Mouse (Mus musculus) ES-Bruce4 (cell line): ENCODE data around the gene 1700088E04Rik. TPM values are rescaled to one million over a fixed set of nuclear protein-coding genes. Genes with fewer than 3 reads are reported as not detected.
A peak's percentile ranks its signal among the peaks of the same experiment; 100 is the strongest.

Experiments
- H3K27ac ChIP-seq: 2 replicates; pipeline ENCODE4 v1.5.1; 2012; ENCODE audit warnings: low read length, inconsistent platforms; ENCODE audit not compliant: insufficient read depth
- H3K27me3 ChIP-seq: 2 replicates; pipeline ENCODE4 v1.6.1; 2012; ENCODE audit warnings: mild to moderate bottlenecking, low read length, inconsistent platforms; ENCODE audit not compliant: control insufficient read depth, poor library complexity, insufficient read depth, severe bottlenecking
- H3K36me3 ChIP-seq: 2 replicates; pipeline ENCODE4 v1.6.1; 2012; ENCODE audit warnings: inconsistent platforms, mild to moderate bottlenecking, low read length, moderate library complexity; ENCODE audit not compliant: control insufficient read depth, poor library complexity, insufficient read depth, severe bottlenecking
- H3K4me1 ChIP-seq: one replicate; pipeline ENCODE4 v1.8.1; 2011; ENCODE audit warnings: low read length; ENCODE audit not compliant: control insufficient read depth, insufficient read depth
- H3K4me3 ChIP-seq: 2 replicates; pipeline ENCODE4 v1.5.1; 2011; ENCODE audit warnings: low read depth, mild to moderate bottlenecking, low read length
- H3K9ac ChIP-seq: 2 replicates; pipeline ENCODE4 v1.6.1; 2012; ENCODE audit warnings: low read depth, mild to moderate bottlenecking, inconsistent platforms; ENCODE audit not compliant: poor library complexity, severe bottlenecking
- H3K9me3 ChIP-seq: replicated peaks from 2 replicates; pipeline ENCODE4 v1.6.1; 2012; ENCODE audit warnings: mild to moderate bottlenecking, low read length, inconsistent platforms; ENCODE audit not compliant: control insufficient read depth, poor library complexity, insufficient read depth, severe bottlenecking
- CTCF ChIP-seq: IDR thresholded peaks from one replicate; pipeline ENCODE4 v1.8.1; 2011; ENCODE audit warnings: low read depth, low read length
- EP300 ChIP-seq: IDR thresholded peaks from 2 replicates; pipeline ENCODE4 v1.6.1; 2011; ENCODE audit warnings: low read depth, low read length; ENCODE audit not compliant: insufficient read depth
- POLR2A ChIP-seq: IDR thresholded peaks from one replicate; pipeline ENCODE4 v1.8.1; 2011; ENCODE audit warnings: low read length; ENCODE audit not compliant: insufficient read depth
- polyA plus RNA-seq: library from polyadenylated mRNA; stranded (reverse); fragments of >200 nt; gene quantifications from 2 replicates; pipeline ENCODE4 v1.2.4, GENCODE M21; 2011; ENCODE audit warnings: low read depth; ENCODE audit not compliant: missing spikeins, insufficient read depth, insufficient read length

The 1700088E04Rik gene
- 1.4 TPM in 2 replicates for polyA plus RNA-seq

DNA sequence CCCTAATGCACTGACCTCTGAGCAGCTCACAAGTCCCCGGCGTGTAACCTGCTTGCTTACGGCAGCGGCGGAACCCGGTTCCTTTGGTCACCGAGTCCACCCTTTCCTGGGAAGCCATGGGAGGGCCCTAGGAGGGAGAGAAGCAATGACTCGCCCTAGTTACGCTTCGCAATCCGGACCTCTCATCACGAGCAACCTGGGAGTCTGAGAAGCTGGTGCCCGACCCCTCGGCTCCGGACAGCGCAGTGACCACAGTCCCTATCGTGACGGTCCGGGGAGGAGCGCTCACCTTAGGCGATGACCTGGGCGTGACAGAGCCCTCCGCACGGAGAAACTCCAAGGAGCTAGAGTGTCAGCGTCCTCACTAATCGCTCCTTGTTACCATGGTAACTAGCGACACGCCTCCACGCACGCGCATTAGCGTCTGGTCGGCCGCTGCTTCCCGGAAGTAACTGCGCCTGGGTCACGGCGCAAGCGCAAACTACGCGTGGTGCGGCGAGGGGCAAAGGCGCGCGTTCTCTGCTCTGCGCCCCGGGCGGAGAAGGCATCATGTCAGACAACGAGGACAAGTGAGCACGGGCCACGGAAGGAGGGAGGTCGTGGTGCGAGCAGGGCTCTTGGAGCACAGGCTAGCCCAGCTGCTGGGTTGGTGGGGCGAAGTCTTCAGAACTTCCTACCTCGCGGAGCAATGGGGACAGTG, at the start of gene 1700088E04Rik, which contains the start of gene Polr2f:
1700088E04Rik (minus strand) TSS at position 388 of the 700 bp plus-strand sequence.
Polr2f (plus strand) TSS at position 144 of the 700 bp plus-strand sequence.
- H3K9ac ChIP-seq, result peak within 1 kb of the TSS; percentile 35
- peaks cover 2% of the 10 kb centered on the region for H3K4me1 ChIP-seq
- H3K9me3 ChIP-seq, result no peaks in the 10 kb centered on the region
- TF ChIP-seq EP300 (peak; percentile 39; the same call in 1 of the 2 replicates), CTCF (no peak), POLR2A (peak; percentile 90)
- peak within 1 kb of the TSS; percentile 84 for H3K4me3 ChIP-seq
- no peak within 1 kb of the TSS for H3K27ac ChIP-seq
- no peaks in the 10 kb centered on the region for H3K27me3 ChIP-seq
- H3K36me3 ChIP-seq, result peaks cover 16% of the 10 kb centered on the region

DNA sequence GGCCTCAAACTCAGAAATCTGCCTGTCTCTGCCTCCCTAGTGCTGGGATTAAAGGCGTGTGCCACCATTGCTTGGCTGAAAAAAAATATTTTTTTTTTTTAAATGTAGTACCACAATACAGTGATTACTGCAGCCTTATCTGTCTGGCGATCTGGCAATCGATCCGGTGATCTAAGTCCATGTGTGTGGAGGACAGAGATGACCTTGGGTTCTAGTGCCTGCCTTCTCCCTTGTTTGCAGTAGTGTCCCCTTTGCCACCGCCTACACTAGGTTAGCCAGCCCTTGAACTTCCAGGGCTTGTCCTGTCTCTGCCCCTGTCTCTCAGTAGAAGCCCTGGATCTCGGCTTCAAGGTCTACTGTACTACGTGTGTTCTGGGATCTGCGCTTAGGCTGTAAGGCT, 46.8 kb upstream of the 1700088E04Rik start:
- Histone ChIP-seq H3K36me3 (no peaks in the 10 kb centered on the region), H3K9ac (no peak overlapping the region), H3K4me1 (peaks cover 2% of the 10 kb centered on the region), H3K27ac (no peak overlapping the region), H3K4me3 (no peak overlapping the region), H3K9me3 (no peaks in the 10 kb centered on the region), H3K27me3 (no peaks in the 10 kb centered on the region)
- TF ChIP-seq CTCF, result no peak

DNA sequence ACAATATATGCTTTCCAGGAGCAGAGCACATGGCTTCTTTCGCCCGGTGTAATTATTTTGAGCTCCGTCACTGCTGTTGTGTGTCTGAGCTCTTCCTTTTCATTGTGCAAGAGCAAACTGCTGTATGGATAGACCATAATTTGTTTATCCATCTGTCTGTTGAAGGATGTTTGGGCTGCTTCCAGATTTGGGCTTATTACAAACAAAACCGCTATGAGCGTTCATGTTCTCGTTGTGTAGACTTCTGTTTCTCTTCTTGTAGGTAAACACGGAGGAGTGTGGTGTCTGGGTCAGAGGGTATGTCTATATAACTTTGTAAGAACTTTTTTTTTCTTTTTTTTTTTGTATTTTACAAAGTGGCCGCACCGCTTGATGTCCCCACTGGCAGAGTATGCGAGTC, 44.2 kb upstream of the 1700088E04Rik start:
- Histone ChIP-seq H3K27ac (no peak overlapping the region), H3K36me3 (no peaks in the 10 kb centered on the region), H3K4me3 (no peak overlapping the region), H3K9me3 (no peaks in the 10 kb centered on the region), H3K9ac (no peak overlapping the region), H3K4me1 (no peaks in the 10 kb centered on the region), H3K27me3 (no peaks in the 10 kb centered on the region)
- TF ChIP-seq POLR2A, result no peak
- no peak for TF ChIP-seq CTCF
- TF ChIP-seq EP300, result no peak

DNA sequence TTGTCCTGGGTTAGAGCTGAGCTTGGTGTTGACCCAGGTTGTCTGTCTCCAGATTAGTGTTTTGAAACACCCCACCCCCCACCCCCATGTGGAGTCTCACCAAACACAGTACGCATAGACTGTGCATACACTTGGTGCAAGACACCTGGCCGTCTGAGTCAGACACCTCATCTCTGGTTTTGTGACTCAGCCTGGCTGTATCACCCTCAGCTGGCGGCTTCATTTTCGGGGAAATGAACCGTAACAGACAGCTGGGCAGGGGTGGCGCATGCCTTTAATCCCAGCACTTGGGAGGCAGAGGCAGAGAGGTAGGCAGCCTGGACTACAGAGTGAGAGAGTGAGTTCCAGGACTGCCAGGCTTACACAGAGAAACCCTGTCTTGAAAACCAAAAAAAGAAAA, 35.9 kb upstream of the 1700088E04Rik start:
- Histone ChIP-seq H3K27ac (no peak overlapping the region), H3K9ac (no peak overlapping the region), H3K4me1 (no peaks in the 10 kb centered on the region), H3K27me3 (no peaks in the 10 kb centered on the region), H3K36me3 (no peaks in the 10 kb centered on the region), H3K4me3 (no peak overlapping the region), H3K9me3 (no peaks in the 10 kb centered on the region)
- TF ChIP-seq POLR2A, result no peak
- no peak for TF ChIP-seq CTCF
- no peak for TF ChIP-seq EP300

DNA sequence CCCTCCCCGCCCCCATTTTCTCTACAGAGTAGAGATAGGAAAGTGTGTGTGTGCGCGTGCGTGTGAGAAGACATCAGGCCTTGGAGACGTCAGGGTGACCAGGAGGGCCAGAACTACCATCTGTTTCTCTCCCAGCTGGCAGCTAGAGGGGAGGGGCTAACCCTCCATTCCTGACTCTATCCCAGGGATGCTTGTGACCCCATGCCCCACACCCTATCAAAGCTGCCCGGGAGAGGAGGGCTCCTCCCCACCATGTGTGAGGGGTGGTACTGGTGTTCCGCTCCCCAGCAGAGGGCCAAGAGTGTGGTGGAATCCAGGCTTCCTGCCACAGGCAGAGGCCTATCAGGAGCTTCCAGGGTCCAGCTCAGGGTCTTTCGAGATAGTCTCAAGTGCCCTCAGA, 25.7 kb upstream of the 1700088E04Rik start:
- H3K4me3 ChIP-seq, result no peak overlapping the region
- H3K9ac ChIP-seq, result no peak overlapping the region
- H3K27me3 ChIP-seq, result no peaks in the 10 kb centered on the region
- no peaks in the 10 kb centered on the region for H3K36me3 ChIP-seq
- TF ChIP-seq CTCF (no peak), POLR2A (no peak), EP300 (no peak)
- H3K9me3 ChIP-seq, result no peaks in the 10 kb centered on the region
- H3K4me1 ChIP-seq, result no peaks in the 10 kb centered on the region
- no peak overlapping the region for H3K27ac ChIP-seq

- H3K9ac ChIP-seq, result peak within 1 kb of the TSS; percentile 26; the same call in 1 of the 2 replicates
- H3K4me3 ChIP-seq, result peak within 1 kb of the TSS; percentile 2
- no peaks in the 10 kb centered on the region for H3K9me3 ChIP-seq
- no peak within 1 kb of the TSS for H3K27ac ChIP-seq
- TF ChIP-seq POLR2A, result no peak
- no peak for TF ChIP-seq CTCF
- no peak for TF ChIP-seq EP300
- no peaks in the 10 kb centered on the region for H3K27me3 ChIP-seq
- no peaks in the 10 kb centered on the region for H3K4me1 ChIP-seq
- H3K36me3 ChIP-seq, result no peaks in the 10 kb centered on the region
Observed at GRCm38 (mm10) chr15:79165140-79165539, 24.1 kb upstream of the 1700088E04Rik start, which contains the start of gene Sox10. Sox10 (minus strand) TSS chr15:79165240.
